Mouse (Mus musculus) left cerebral cortex, adult 2 months (tissue): ENCODE measurements at regions not wholly inside any gene's neighbourhood (a gene's known extent, or its start where the extent isn't known, plus 50 kb on each side); places are given as distances from the start of the nearest gene placed in this dataset.

Experiments used
- DNase-seq, 2 experiments: peaks; one replicate each; pipeline ENCODE4 v3.0.0; 2021 to 2022; ENCODE audit warnings: low spot score in 2 of 2, mixed read lengths in 1 of 2; ENCODE audit errors: extremely low spot score in 1 of 2
- H3K27ac ChIP-seq: fragments of 200-600 bp; 2 replicates; pipeline ENCODE4 v1.8.1; 2022
- H3K4me3 ChIP-seq: fragments of 200-600 bp; 2 replicates; pipeline ENCODE4 v1.8.1; 2022
- CTCF ChIP-seq: fragments of 200-600 bp; IDR thresholded peaks from 2 replicates; pipeline ENCODE4 v1.8.1; 2022; ENCODE audit warnings: antibody characterized with exemption, mild to moderate bottlenecking, moderate library complexity
- intact Hi-C: fragments of 180-260 bp; cut with DNase I; formaldehyde crosslinking; loops from one replicate; pipeline ENCODE4 v1.15.1; 2025

DNA sequence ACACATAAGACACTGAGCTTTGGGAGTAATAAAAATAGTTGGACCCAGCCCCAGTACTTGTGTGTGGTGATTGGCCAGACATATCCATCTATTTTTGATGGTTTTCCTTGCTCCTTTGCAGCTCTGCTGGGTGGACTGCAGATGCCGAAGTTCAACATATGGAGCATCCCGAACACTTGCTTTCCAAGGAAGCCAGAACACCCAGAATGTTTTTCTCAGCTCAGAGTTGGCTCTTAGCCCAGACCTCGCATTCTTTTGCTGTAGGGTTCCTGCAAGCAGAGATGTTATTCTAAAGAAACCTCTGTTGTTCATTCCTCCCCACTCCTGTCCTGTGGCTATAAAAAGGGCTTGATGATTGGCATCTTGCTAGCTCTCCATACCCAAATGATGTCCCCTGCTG lies 275.3 kb upstream of the Vstm2b start:
- peak; percentile 57 to 70 for DNase-seq
- Histone ChIP-seq H3K4me3 (no peak overlapping the region), H3K27ac (peak overlapping the region; percentile 76)
- no peak for TF ChIP-seq CTCF
- intact Hi-C loops: loop anchor here (2.0 kb wide), 1 partner anchor 202 kb away; no protein-coding TSS in a partner anchor

DNA sequence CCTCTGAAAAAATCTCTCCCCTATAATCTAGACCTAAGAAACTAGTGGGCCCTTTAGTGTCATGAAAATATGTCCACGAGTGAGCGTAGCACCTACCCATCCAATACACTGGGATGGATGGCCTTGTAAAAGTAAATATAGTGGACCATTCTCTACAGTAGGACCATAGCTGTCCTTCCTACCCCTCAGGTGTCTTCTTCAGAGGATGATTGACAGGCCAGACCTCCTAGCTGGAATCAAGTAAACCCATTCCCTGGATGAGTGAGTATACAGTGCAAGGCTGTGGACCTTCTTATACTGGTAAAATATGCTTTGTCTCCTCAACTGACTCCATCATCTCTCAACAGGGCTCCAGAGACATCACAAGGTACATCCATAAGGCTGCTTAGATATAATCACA lies 274.8 kb upstream of the Vstm2b start:
- intact Hi-C loops: loop anchor here (2.0 kb wide), 1 partner anchor 202 kb away; no protein-coding TSS in a partner anchor

DNA sequence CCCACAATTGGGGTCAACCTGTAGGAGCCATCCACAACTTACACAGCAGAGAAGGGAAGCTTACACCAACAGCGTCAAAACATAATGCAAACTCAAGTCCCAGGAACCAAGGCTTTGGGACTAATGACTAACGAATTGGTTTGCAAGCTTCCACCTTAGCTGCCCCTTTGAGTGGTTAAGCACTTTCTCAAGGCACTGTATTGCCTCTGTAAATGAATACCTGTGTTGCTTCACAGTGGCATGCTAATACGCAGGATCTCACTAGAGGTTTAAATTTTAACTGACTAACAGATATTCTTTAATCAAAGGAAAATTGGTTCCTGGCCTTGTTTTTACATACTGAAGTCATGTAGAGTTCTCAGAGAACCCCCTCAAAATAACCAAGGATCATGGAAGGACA lies 261.8 kb upstream of the Vstm2b start:
- TF ChIP-seq CTCF: no peak
- no peak for DNase-seq
- Histone ChIP-seq H3K27ac (no peak overlapping the region), H3K4me3 (no peak overlapping the region)
- intact Hi-C loops: no loop called here

More for the DNA sequence above, 274.8 kb upstream of the Vstm2b start:
- H3K27ac ChIP-seq: peak overlapping the region; percentile 76
- H3K4me3 ChIP-seq: no peak overlapping the region
- no peak for DNase-seq
- no peak for TF ChIP-seq CTCF

DNA sequence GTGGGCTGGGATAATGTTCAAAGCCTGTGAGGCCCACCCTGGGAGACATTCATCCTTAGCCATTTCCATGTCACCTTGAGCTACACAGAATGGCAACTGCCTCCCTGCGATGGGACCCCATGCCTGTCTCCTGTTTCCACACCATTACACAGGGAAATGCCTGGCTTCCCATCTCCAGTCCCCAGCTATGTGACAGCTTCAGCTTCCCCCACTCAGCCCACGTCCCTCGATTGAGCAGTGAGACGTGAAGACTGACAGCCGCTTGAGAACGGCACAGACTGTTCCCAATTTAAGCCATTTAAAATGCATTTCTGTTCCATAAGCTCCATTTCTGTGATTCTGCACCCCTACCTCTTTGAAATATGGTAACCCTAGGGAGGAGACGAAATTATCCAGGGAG lies 243.1 kb upstream of the Vstm2b start:
- peak in 1 of 2 experiments; percentile 31 for DNase-seq
- intact Hi-C loops: no loop called here
- no peak for TF ChIP-seq CTCF
- H3K4me3 ChIP-seq: no peak overlapping the region
- no peak overlapping the region for H3K27ac ChIP-seq

DNA sequence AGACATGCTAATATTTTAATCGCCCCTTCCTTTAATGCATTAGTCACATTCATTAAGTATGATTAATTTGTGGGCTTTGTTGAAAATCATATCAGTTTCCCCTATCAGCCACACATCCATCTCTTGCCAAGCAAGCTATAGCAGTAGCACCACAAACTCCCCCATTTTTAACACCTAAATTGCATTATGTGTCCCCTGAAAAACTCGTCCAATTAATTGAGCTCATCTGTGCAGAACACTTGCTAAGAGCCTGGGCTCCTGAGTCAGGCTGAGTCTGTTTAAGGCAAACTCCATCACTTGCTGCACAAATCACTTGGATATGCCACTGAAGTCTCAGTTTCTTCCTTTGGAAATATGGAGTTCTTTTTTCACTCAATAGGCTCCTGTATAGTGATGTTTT lies 242.7 kb upstream of the Vstm2b start:
- intact Hi-C loops: no loop called here
- no peak for DNase-seq
- H3K27ac ChIP-seq: no peak overlapping the region
- H3K4me3 ChIP-seq: no peak overlapping the region
- TF ChIP-seq CTCF: no peak

DNA sequence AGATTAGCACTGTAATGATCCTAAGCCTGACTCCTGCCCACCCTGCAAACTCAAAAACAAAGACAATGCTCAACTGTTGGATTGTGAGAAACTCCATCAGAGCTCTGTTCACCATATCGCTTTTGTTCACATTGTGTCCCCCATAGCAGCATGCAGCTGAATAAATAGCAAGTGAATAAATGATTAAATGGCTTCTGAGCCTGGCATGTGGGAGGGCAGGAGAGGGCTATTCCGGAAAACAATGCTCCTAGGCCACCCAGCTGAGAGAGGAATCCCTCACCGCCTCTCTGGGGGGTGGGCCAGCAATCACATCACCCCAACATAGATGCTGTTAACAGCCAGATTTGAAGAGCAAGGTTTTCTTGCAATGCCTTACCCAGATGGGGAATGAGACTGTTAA lies 238.5 kb upstream of the Vstm2b start:
- Histone ChIP-seq H3K27ac (no peak overlapping the region), H3K4me3 (no peak overlapping the region)
- no peak for TF ChIP-seq CTCF
- intact Hi-C loops: no loop called here
- DNase-seq: no peak

DNA sequence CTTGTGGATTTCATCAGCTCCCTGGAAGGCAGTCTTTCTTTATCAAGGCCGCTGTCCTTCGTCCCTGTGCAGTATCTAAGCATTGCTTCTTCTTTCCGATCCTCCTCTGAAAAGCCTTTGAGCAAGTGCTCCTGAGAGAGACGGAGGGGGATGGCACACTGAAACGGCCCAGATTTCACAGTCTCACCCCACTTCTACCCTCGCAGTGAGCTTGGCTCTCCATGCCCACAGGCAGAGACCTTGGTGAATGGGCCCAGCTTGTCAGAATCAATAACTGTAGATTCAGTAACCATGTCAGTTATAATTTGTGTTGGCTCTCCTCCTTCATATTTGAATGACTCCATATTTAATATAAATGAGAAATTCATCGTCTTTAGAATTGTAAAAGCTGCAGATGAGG lies 234.3 kb upstream of the Vstm2b start:
- no peak overlapping the region for H3K4me3 ChIP-seq
- TF ChIP-seq CTCF: no peak
- intact Hi-C loops: no loop called here
- H3K27ac ChIP-seq: no peak overlapping the region
- DNase-seq: no peak

DNA sequence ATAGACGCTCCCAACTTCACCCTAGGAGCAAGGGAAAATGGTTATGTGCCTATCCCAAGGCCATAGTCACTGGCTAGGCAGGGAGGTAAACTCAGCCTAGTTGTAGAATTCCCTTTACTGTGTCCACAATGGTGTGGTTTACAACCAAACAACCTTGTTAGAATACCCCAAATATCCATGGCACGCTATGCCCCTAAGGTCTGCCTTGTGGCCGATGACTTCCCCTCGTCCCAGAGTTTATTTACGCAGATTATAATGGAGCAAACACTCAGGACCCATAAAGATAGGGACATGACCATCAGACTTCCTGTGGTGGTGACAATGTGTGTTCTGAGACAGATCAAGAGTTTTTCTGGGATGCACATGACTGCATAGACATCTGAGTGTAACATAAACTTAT lies 231.5 kb upstream of the Vstm2b start:
- TF ChIP-seq CTCF: no peak
- H3K27ac ChIP-seq: no peak overlapping the region
- intact Hi-C loops: no loop called here
- no peak for DNase-seq
- H3K4me3 ChIP-seq: no peak overlapping the region

DNA sequence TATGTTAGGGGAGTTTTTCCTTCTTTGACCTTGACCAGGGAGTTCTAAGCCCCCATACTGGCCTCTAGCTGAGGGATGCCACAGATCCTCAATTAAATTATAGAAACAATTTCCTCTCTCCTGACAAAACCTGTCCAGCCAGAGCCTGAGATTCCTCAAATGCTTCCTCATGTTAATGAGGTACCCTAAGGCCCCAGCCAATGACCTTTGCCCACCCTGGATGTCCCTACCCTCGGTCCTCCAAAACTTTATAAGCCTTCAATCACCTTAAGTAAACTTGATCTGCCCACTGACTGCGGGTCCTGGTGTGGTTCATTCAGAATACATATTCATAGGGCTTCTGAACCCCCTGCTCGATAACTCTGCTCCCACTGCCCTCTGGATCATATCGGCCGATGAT lies 227.7 kb upstream of the Vstm2b start:
- TF ChIP-seq CTCF: no peak
- intact Hi-C loops: no loop called here

DNA sequence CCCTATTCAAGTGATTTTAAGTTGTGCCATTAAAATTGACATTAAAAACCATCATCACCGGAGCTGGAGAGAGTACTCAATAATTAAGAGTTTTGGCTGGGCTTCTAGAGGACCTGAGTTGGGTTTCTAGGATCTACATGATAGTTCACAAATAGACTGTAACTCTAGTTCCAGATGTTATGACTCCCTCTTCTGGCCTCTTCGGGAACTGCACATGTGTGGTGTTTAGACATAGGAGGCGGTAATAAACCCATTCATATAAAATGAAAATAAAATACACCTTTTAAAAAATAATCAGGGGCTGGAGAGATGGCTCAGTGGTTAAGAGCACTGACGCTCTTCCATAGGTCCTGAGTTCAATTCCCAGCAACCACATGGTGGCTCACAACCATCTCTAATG lies 227.1 kb upstream of the Vstm2b start:
- Histone ChIP-seq H3K27ac (no peak overlapping the region), H3K4me3 (no peak overlapping the region)
- intact Hi-C loops: no loop called here
- no peak for DNase-seq
- peak; percentile 26 for TF ChIP-seq CTCF

More for the DNA sequence above, 227.7 kb upstream of the Vstm2b start:
- no peak overlapping the region for H3K4me3 ChIP-seq
- no peak overlapping the region for H3K27ac ChIP-seq
- DNase-seq: no peak

DNA sequence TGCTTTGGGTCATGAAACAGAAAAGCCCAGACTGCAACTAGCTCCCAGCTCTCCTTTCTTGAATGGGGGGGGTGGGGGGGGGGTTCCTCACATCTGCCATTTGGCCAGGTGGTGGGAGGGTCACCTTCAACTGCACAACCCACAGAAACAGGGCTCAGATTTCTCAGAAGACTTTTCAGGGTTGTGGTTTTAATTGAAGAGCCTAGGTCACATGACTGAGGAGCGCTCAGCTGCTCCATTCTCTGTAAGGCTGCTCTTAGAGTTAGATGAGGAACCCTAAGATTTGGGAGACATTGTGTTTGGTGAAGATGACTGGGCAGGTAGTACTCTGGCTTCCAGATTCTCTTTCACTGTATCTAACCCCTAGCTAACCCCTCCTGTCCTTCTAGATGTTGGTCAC lies 225.8 kb upstream of the Vstm2b start:
- Histone ChIP-seq H3K4me3 (no peak overlapping the region), H3K27ac (no peak overlapping the region)
- no peak for TF ChIP-seq CTCF
- DNase-seq: no peak
- intact Hi-C loops: no loop called here

DNA sequence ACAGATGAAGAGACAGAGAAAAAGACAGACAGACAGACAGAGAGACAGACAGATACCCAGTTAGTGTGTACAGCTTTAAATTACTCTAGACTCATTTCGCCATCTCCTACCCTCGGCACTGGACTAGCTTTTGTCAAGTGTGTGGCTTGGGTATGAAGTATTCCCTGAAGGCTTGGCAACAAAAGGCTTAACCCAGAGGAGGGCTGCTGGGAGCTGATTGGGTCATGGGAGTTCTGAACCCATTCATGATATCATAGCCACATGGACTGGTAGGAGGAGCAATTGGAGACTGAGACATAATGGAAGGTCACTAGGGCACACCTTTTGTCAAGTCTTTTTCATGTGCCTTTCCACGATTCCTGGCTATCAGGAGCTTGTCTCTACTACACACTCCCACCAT lies 223.7 kb upstream of the Vstm2b start:
- DNase-seq: no peak
- TF ChIP-seq CTCF: no peak
- H3K27ac ChIP-seq: no peak overlapping the region

DNA sequence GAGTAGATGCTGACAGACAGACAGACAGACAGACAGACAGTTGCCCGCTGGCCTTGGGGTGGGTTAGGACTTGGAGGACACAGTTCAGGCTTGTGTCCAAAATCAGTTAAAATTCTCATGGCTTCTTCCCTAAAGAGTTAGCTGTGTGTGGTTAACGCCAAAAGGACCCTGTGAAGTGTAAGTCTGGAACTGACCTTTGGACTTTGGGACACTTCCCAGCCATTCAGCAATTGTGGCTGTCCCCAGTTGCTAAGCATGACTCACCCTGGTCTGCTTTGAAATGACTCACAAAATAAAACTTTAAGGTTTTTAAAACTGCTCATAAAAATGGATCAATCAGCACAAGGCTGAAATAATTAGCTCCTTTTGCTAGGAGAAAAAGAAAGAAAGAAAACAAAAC lies 220.5 kb upstream of the Vstm2b start:
- Histone ChIP-seq H3K27ac (no peak overlapping the region), H3K4me3 (no peak overlapping the region)
- intact Hi-C loops: no loop called here
- no peak for TF ChIP-seq CTCF
- no peak for DNase-seq

More for the DNA sequence above, 223.7 kb upstream of the Vstm2b start:
- intact Hi-C loops: no loop called here
- H3K4me3 ChIP-seq: no peak overlapping the region

DNA sequence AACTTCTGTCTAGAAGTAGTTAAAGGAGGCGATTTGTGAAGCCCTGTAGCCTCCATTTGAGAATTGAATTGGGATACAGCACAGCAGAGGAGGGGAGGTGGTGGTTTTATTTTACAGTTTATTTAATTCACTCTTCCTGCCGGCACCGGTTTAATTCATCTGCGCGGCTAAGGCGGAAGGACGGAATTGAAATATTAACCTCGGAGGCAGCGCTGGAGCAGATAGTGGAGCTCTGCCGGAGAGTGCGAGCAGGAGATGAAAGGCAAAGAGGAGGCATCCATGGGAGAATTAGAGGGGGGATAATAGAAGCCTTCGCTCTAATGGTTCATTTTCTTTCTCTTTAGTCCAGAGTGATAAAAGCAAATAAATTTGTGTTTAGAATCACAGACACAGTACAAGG lies 217.6 kb upstream of the Vstm2b start:
- intact Hi-C loops: no loop called here
- Histone ChIP-seq H3K4me3 (no peak overlapping the region), H3K27ac (no peak overlapping the region)
- no peak for DNase-seq
- no peak for TF ChIP-seq CTCF
